Mouse (Mus musculus) embryonic stem cell, embryonic (primary cell): ENCODE data around the gene Ube2s.

Source experiments
- CTCF ChIA-PET, 4 experiments: fragments of 300-600 bp in 2 of 4; fragments of 350-600 bp in 2 of 4; sonication (Branson Sonifier 250); formaldehyde crosslinking; loops; one replicate each; lab custom pipeline; 2022; ENCODE audit warnings: inconsistent platforms in 2 of 4; lab: Charles Lee
- POLR2A ChIA-PET, 4 experiments: fragments of 300-600 bp in 2 of 4; fragments of 350-600 bp in 2 of 4; sonication (Branson Sonifier 250); formaldehyde crosslinking; loops; one replicate each; lab custom pipeline; 2022; ENCODE audit warnings: antibody characterized with exemption in 4 of 4, inconsistent platforms in 1 of 4; lab: Charles Lee

The Ube2s gene

DNA sequence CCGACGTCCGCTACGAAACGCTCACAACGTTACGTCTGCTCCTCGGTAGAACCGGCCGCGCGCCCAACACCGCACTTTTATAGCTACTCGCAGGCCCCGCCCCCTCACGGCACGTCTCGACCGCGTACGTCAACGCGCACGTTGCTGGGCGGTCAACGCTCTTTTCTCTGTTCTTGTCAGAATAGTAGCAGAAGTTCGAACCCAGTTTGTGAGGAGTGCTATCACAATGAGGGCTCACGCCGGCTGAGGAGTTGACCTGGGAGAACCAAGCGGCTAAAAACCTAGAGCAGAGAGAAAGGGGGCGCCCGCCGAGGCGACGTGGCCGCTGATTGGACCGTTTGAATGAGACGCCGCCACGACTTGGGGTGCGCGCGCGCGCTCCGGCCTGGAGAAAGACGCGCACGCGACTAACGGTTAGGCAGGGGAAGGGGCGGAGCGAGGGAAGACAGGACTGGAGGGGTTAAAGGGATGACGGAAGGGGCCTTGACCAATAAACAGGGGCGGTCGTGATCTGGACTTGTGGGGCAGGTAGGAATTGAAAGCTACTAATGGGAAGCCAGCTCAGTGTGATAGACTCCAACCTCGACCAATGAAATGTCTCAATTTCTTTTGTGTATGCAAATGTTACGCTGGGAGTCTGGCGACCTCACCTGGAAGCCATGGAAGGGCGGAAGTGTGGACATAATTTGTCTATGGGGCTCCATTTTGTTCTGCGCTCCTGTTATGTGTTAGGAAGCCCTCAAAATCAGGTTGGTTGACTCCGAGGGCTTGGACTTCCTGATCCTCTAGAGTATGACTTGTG is at the start of gene Ube2s:
Gene Ube2s, minus strand, starts transcription at position 288 of the 802 bp plus-strand sequence.
- ChIA-PET CTCF (interaction anchor here in 2 of 4 experiments (0.5 to 1.8 kb wide), 14 partner anchors 10 to 1343 kb away, joined by 3 to 10 read pairs (median 4); partner anchors contain the start of genes Cox6b2 (in 1 of the 2), Rpl28 (in 1 of the 2), Sbk2 (in 1 of the 2) and Zfp787 (in 1 of the 2)), POLR2A (interaction anchor here (0.5 to 23.6 kb wide), 337 partner anchors 8 to 1964 kb away, joined by 3 to 989 read pairs (median 5); partner anchors contain the start of genes Rpl28 (in 4 of the 4), Cox6b2 (in 3 of the 4), Dnaaf3 (in 3 of the 4) and Fiz1 (in 3 of the 4))

DNA sequence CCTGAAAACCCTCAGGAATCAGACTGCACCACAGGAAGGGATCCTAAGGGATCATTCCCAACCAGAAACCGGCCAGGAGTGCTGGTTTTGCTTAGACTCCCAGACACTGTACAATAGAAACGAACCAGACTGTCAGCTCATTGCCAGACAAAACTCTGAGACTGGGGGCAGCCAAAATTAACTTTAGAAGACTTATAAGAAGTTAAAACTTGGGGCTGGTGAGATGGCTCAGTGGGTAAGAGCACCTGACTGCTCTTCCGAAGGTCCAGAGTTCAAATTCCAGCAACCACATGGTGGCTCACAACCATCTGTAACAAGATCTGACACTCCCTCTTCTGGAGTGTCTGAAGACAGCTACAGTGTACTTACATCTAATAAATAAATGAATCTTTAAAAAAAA is 48.5 kb upstream of the Ube2s start:
- POLR2A ChIA-PET, result interaction anchor here in 3 of 4 experiments (0.6 to 1.6 kb wide), 9 partner anchors 9 to 1557 kb away, joined by 3 to 5 read pairs (median 4); partner anchors contain the start of genes Cox6b2 (in 1 of the 3), Isoc2a (in 1 of the 3), Isoc2b (in 1 of the 3) and Shisa7 (in 1 of the 3)

DNA sequence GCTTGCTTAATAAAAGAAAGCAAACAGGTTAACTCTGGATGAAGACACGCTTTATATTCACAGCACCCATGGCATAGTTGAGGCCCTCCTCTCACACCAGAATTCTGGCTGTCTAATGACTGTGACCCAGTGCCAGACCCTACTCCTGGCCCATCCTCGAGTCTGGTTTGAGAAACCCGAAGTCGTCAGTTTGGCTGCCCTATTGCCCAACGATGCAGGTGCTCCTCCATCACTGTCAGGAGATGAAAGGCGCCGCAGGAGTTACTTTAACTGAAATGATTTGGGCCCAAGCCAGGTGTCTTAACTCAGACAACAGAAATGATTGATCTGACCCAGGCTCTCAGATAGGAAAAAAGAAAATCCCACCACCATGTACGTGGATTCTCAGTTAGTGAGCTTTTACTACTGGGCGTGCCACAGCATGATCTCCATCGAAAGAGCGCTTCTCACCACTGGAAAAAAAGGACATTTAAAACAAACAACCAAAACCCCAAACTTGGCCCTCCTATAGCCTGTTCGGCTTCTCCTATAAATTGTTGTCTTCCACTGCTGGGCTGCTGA is 47.1 kb upstream of the Ube2s start:
- ChIA-PET CTCF (interaction anchor here in 1 of 4 experiments (1.3 kb wide), 1 partner anchor 41 kb away, joined by 3 read pairs; no protein-coding TSS in a partner anchor), POLR2A (interaction anchor here in 3 of 4 experiments (0.8 to 1.9 kb wide), 11 partner anchors 15 to 71 kb away, joined by 3 to 5 read pairs (median 4); partner anchors contain the start of genes Ube2s (in 3 of the 3), Isoc2a (in 2 of the 3), Rpl28 (in 1 of the 3) and Shisa7 (in 1 of the 3))

More for the DNA sequence above, 48.5 kb upstream of the Ube2s start:
- CTCF ChIA-PET, result interaction anchor here in 2 of 4 experiments (0.6 to 1.4 kb wide), 2 partner anchors 40 to 161 kb away, joined by 3 to 7 read pairs; no protein-coding TSS in a partner anchor

GRCm38 (mm10) chr7:4857321-4857720 is 44.9 kb upstream of the Ube2s start:
- POLR2A ChIA-PET, result interaction anchor here in 2 of 4 experiments (0.6 to 2.4 kb wide), 10 partner anchors 9 to 1692 kb away, joined by 3 to 7 read pairs (median 4); partner anchors contain the start of genes Ube2s (in 2 of the 2), Cox6b2 (in 1 of the 2), Fiz1 (in 1 of the 2) and Isoc2a (in 1 of the 2)
- CTCF ChIA-PET, result interaction anchor here in 2 of 4 experiments (0.6 kb wide), 2 partner anchors 68 to 1964 kb away, joined by 4 to 6 read pairs; partner anchors contain the start of gene Ssc5d (in 1 of the 2)

DNA sequence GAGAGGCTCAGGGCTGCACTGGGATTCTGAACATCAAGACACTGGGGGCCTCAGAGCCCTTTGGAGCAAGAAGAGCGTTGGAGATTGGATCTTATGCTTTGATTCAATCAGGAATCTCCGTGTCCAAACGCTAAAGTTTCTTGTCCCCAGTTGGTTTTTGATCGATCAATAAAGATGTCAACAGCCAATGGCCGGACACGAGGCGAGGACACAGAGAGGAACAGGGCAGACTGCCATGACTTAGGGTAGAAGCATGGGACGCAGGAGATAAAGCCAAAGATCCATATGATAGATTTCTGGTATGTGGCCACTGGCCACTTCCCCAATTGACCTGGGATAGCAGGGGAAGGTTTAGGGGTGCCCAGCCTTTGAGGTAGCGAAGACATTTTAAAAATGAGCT is 44.1 kb upstream of the Ube2s start:
- ChIA-PET POLR2A (interaction anchor here in 3 of 4 experiments (0.6 to 2.4 kb wide), 8 partner anchors 10 to 64 kb away, joined by 3 to 7 read pairs (median 4); partner anchors contain the start of genes Isoc2a (in 2 of the 3), Ube2s (in 2 of the 3) and Rpl28 (in 1 of the 3)), CTCF (interaction anchor here in 3 of 4 experiments (0.6 to 1.8 kb wide), 3 partner anchors 69 to 1965 kb away, joined by 4 to 6 read pairs (median 4); partner anchors contain the start of gene Ssc5d (in 1 of the 3))

DNA sequence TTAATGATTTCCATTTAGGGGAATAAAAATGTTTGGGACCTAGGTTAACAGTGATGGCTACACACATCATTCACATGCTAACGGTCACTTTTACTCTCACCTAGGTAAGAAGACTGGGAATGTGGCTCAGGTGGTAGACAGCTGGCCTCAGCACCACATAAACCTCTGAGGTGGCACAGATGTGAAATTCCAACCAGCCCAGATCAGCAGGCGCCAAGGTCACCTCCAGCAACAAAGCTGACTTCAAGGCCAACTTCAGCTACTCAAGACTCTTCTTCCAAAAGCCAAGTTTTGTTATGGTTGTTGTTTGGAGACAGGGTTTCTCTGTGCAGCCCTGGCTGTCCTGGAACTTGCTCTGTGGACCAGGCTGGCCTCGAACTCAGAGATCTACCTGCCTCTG is 41.2 kb upstream of the Ube2s start:
- ChIA-PET POLR2A (interaction anchor here in 1 of 4 experiments (1.3 to 4.5 kb wide), 2 partner anchors 23 to 42 kb away, joined by 3 to 36 read pairs; partner anchors contain the start of genes Isoc2a and Ube2s), CTCF (interaction anchor here in 2 of 4 experiments (0.7 to 1.0 kb wide), 2 partner anchors 47 to 87 kb away, joined by 3 to 4 read pairs; no protein-coding TSS in a partner anchor)

- POLR2A ChIA-PET, result interaction anchor here in 3 of 4 experiments (0.6 to 4.5 kb wide), 20 partner anchors 9 to 326 kb away, joined by 3 to 36 read pairs (median 4); partner anchors contain the start of genes Isoc2a (in 2 of the 3), Ube2s (in 2 of the 3), Hspbp1 (in 1 of the 3) and Rpl28 (in 1 of the 3)
Measured at GRCm38 (mm10) chr7:4851315-4851688, 38.9 kb upstream of the Ube2s start.

DNA sequence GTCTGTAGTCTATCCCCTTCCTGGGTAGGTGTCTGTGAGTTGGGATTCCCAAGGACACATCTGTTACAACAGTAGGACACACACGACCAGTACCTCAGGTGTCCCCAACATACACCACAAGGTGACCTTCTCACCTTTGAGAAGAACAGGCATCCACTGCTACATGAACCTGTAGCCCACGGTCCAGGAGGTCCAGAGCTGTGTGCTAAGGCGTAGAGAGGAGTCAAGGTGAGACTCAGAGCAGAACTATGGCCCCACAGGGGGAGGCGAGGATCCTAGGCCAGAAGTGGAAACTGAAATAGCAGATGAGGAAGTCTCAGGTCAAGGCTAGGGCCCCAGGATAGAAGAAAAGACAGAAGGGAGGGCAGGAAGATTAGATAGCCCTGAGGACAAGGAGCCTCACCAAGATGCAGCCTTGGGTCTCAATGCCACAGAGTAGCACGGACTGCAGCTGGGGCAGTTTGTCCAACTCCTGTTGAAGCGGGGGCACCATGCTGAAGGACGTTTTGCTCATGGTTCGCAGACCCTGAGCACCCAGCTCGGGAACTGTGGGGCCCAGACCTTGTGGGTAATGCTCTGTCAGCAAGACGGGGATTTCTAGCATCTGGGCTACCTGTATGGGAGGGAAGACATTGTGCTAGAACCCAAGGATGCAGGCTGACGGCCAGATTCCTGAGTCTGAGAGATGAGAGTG is 38.4 kb upstream of the Ube2s start:
- CTCF ChIA-PET, result interaction anchor here in 1 of 4 experiments (0.9 kb wide), 1 partner anchor 52 kb away, joined by 3 read pairs; no protein-coding TSS in a partner anchor
- POLR2A ChIA-PET, result interaction anchor here in 3 of 4 experiments (0.6 to 4.5 kb wide), 17 partner anchors 9 to 325 kb away, joined by 3 to 36 read pairs (median 4); partner anchors contain the start of genes Isoc2a (in 2 of the 3), Ube2s (in 2 of the 3), Hspbp1 (in 1 of the 3) and Rpl28 (in 1 of the 3)

More at GRCm38 (mm10) chr7:4851315-4851688, 38.9 kb upstream of the Ube2s start:
- CTCF ChIA-PET, result interaction anchor here in 2 of 4 experiments (0.6 kb wide), 2 partner anchors 83 to 222 kb away, joined by 3 to 5 read pairs; no protein-coding TSS in a partner anchor

- ChIA-PET CTCF (no interaction called here), POLR2A (interaction anchor here in 1 of 4 experiments (1.2 to 1.7 kb wide), 2 partner anchors 37 to 57 kb away, joined by 5 to 11 read pairs; partner anchors contain the start of genes Rpl28 and Ube2s)
Measured at GRCm38 (mm10) chr7:4849372-4849771, 37.0 kb upstream of the Ube2s start.

DNA sequence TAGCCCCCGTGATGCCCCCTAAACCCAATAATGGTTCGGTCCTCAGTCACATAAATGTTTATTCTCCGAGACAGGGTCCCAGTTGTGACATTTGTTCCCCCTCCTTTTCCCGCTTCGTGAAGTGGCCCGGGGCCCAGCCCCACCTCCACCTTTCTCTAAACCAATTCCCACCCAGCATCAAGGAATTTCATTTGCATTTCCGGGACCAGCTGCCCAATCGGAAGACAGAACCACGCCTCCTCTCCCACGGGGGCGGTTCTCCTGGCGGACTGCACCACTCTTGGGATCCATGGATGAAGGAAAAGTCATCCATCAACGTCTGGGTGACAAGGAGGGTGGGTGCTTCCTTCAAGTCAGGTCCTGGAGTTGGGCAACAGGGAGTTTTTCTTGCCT is 32.5 kb upstream of the Ube2s start:
- ChIA-PET CTCF (interaction anchor here in 3 of 4 experiments (0.6 to 2.5 kb wide), 6 partner anchors 8 to 95 kb away, joined by 3 to 9 read pairs (median 4); partner anchors contain the start of gene Isoc2a (in 1 of the 3)), POLR2A (interaction anchor here (0.6 to 4.2 kb wide), 51 partner anchors 8 to 1541 kb away, joined by 3 to 45 read pairs (median 5); partner anchors contain the start of genes Isoc2a (in 3 of the 4), Ube2s (in 3 of the 4), Cox6b2 (in 2 of the 4) and Fiz1 (in 2 of the 4))

DNA sequence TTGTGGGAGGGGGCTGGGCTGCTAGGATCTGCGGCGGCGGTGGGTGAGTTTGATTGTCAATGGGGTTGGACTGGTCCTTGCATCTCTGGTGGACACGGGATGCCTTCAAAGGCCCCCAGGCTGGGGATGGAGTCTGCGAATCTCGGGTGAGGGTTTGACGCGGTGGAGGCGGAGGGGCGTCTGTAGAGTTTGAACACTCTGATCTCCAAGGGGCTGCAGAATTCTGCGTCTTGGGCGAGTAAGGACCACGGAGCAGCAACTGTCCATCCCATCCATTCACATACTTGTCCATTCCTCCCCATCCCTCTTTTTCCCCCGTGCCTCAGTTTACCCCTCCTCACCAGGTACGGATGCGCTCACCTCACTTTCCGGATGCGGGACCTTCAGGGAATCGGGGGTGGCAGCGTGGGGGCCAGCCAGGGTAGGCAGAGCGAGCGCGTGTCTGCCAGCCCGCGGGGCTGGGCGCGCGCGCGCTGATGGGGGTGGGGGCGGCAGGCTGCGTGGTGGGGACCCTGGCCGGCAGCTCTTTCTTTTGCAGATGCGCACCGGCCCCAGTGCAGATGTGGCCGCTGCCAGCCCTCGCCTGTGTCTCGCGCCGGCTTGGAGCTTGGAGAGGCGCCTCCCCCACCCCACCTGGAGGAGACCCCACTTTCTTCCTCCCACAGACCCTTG is 32.0 kb upstream of the Ube2s start, which contains the start of gene Shisa7:
Gene Shisa7, minus strand, starts transcription at position 452 of the 672 bp plus-strand sequence.
- POLR2A ChIA-PET, result interaction anchor here (0.6 to 4.2 kb wide), 51 partner anchors 8 to 1541 kb away, joined by 3 to 45 read pairs (median 4); partner anchors contain the start of genes Isoc2a (in 3 of the 4), Ube2s (in 3 of the 4), Cox6b2 (in 2 of the 4) and Fiz1 (in 2 of the 4)
- CTCF ChIA-PET, result interaction anchor here in 3 of 4 experiments (0.6 to 1.4 kb wide), 6 partner anchors 8 to 96 kb away, joined by 3 to 9 read pairs (median 4); partner anchors contain the start of gene Isoc2a (in 1 of the 3)

GRCm38 (mm10) chr7:4843604-4844244 is 31.3 kb upstream of the Ube2s start:
- POLR2A ChIA-PET, result interaction anchor here in 3 of 4 experiments (0.8 to 4.2 kb wide), 14 partner anchors 20 to 170 kb away, joined by 3 to 45 read pairs (median 12); partner anchors contain the start of genes Ube2s (in 3 of the 3), Cox6b2 (in 1 of the 3), Fiz1 (in 1 of the 3) and Rpl28 (in 1 of the 3)
- CTCF ChIA-PET, result interaction anchor here in 1 of 4 experiments (0.9 kb wide), 1 partner anchor 68 kb away, joined by 4 read pairs; no protein-coding TSS in a partner anchor

DNA sequence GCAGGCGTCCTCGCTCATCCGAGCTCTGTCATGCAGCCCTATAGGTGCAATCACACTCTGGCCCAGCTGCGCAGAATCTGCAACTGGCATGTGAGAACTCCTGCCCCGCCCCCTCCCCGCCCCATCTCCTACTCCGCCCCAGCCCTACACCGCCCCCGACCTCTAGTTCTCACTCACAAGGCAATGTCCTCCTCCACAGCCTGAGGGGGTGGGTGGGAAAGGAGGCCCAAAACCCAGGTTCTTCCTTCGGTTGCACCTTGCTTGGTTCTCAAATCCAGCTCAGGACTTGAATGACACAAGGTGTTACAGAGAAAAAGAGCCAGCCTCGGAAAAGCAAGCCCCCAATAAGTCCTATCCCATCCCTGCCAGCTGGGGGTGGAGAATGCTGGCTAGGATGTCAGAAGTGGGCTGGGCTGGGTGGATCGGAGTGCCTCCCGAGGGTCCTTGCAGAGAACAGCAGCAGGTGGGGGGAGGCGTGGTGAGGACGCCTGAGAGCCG is 30.3 kb upstream of the Ube2s start:
- CTCF ChIA-PET, result interaction anchor here in 2 of 4 experiments (0.6 to 1.6 kb wide), 5 partner anchors 23 to 280 kb away, joined by 3 to 6 read pairs (median 4); no protein-coding TSS in a partner anchor
- POLR2A ChIA-PET, result interaction anchor here (0.6 to 22.0 kb wide), 36 partner anchors 9 to 329 kb away, joined by 3 to 646 read pairs (median 6); partner anchors contain the start of genes Ube2s (in 3 of the 4), Isoc2a (in 2 of the 4), Rpl28 (in 2 of the 4) and Cox6b2 (in 1 of the 4)

DNA sequence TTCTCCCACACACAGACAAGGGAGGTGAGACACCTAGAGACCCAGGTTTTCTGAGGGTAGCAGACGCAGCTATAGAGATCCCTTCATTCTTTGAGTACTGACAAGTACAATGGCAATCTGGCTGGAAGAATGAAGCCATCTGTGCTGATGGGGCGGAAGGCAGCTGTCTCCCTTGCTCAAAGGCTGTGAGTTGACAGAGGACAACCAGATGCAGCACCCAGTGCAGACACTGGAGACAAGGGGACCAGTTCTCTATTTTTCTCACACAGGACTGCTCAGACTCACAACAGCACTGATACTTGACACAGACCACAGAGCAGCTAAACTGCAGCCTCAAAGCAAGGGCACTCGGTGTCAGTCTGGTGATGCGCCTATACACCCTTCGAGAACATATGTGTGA is 29.7 kb upstream of the Ube2s start:
- ChIA-PET POLR2A (interaction anchor here (0.6 to 22.0 kb wide), 46 partner anchors 9 to 329 kb away, joined by 3 to 646 read pairs (median 5); partner anchors contain the start of genes Ube2s (in 3 of the 4), Isoc2a (in 2 of the 4), Rpl28 (in 2 of the 4) and Cox6b2 (in 1 of the 4)), CTCF (interaction anchor here in 1 of 4 experiments (0.7 to 1.6 kb wide), 3 partner anchors 24 to 58 kb away, joined by 3 to 6 read pairs (median 3); no protein-coding TSS in a partner anchor)
